In the genomic region with DNA sequence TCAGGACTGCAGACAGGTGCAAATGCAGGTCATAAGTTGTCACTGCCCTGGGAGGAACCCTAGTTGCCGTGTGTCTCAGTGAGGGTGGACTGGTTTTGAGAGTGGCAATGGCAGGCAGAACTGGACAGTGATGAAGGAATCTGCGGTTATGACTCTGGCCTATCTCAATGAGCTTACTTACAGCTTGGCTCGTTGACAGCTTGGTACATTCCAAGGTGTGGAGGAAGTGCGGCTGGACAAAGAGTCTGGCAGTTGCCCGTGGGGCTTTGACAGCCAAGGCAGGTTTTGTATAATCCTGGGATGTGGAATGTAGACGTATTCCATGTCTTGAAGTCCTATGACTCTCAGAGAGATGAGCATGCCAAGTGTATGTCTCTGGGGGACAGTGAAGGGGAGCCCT, we compare ENCODE assay signal across 24 mouse cellular contexts. TPM values are rescaled to one million over a fixed set of nuclear protein-coding genes. Genes with fewer than 3 reads are reported as not detected.
DNase-seq lines count a peak whose midpoint lies in the region; ATAC-seq and TF ChIP-seq lines count a peak whose summit lies in the region.
"Had no signal": no experiment of that assay in that cellular context is flagged by ENCODE, and none has a peak within 500 bp of the region (broad histone marks: within the 10 kb centered on the region; RNA-seq: fewer than 3 reads in every experiment).

No protein-coding gene starts in this region.

- H3K4me2 ChIP-seq in heart, embryonic 15.5 days, result peak overlapping the region; percentile 17
- no peak overlapping the region for H3K4me2 ChIP-seq in heart, embryonic 11.5 days
- H3K4me2 ChIP-seq: embryonic facial prominence, embryonic 13.5 days; forebrain, embryonic 12.5 days; hindbrain, embryonic 12.5 days; midbrain, embryonic 11.5 days; neural tube, embryonic 15.5 days had no signal

- H3K27me3 ChIP-seq in heart, embryonic 15.5 days, result no peaks in the 10 kb centered on the region
- H3K27me3 ChIP-seq in heart, embryonic 11.5 days (ENCODE audit: control insufficient read depth, insufficient read depth, low read length), result no peaks in the 10 kb centered on the region
- H3K27me3 ChIP-seq: embryonic facial prominence, embryonic 13.5 days; forebrain, embryonic 12.5 days; hindbrain, embryonic 12.5 days; neural tube, embryonic 15.5 days had no signal

- peaks cover 63% of the 10 kb centered on the region for H3K4me1 ChIP-seq in heart, embryonic 15.5 days (replicated peaks)
- H3K4me1 ChIP-seq in heart, embryonic 11.5 days (ENCODE audit: control insufficient read depth, insufficient read depth, low read length), result peaks cover 25% of the 10 kb centered on the region
- peaks cover 14% of the 10 kb centered on the region for H3K4me1 ChIP-seq in lung, adult 2 months (ENCODE audit: control insufficient read depth, insufficient read depth, low read length)
- H3K4me1 ChIP-seq: forebrain, embryonic 12.5 days had no signal

- peak overlapping the region; percentile 72 for H3K27ac ChIP-seq in heart, embryonic 15.5 days
- no peak overlapping the region for H3K27ac ChIP-seq in heart, embryonic 11.5 days (ENCODE audit: low read depth, low read length)
- H3K27ac ChIP-seq: embryonic facial prominence, embryonic 13.5 days; forebrain, embryonic 12.5 days; hindbrain, embryonic 12.5 days; liver, embryonic 14.5 days; neural tube, embryonic 15.5 days had no signal

- peak; percentile 42 to 73 for DNase-seq in lung, adult 18-20 months
- peak; percentile 40 for DNase-seq in lung, adult 2 months
- peak; percentile 48 for DNase-seq in lung, postnatal 14 days
- DNase-seq in T-cell, adult 2 months (ENCODE audit: low spot score), result no peak
- DNase-seq in cerebellum, adult 11 months, result no peak
- DNase-seq: adrenal gland, postnatal 14 days; cerebellum, adult 8-10 months; cerebellum, postnatal 36 days; embryo, embryonic 11 days; kidney, adult 18-20 months; layer of hippocampus, adult 9-11 months; right cerebral cortex, adult 18-20 months; thymus, adult 2 months; thymus, postnatal 4 days had no signal

- no peak overlapping the region for H3K9ac ChIP-seq in heart, embryonic 15.5 days
- H3K9ac ChIP-seq in heart, embryonic 11.5 days (ENCODE audit: low read depth, low read length), result no peak overlapping the region
- H3K9ac ChIP-seq: embryonic facial prominence, embryonic 13.5 days; forebrain, embryonic 12.5 days; hindbrain, embryonic 12.5 days; liver, embryonic 14.5 days; neural tube, embryonic 15.5 days had no signal

- H3K4me3 ChIP-seq in heart, embryonic 15.5 days, result no peak overlapping the region
- no peak overlapping the region for H3K4me3 ChIP-seq in heart, embryonic 11.5 days (ENCODE audit: low read depth, low read length)
- no peak overlapping the region for H3K4me3 ChIP-seq in lung, adult 2 months (replicated peaks; ENCODE audit: extremely low read depth, low read depth, low read length)
- H3K4me3 ChIP-seq: embryonic facial prominence, embryonic 13.5 days; erythroblast, embryonic 14.5 days; forebrain, embryonic 12.5 days; hindbrain, embryonic 12.5 days; neural tube, embryonic 15.5 days had no signal

- no peaks in the 10 kb centered on the region for H3K9me3 ChIP-seq in heart, embryonic 15.5 days (replicated peaks)
- H3K9me3 ChIP-seq in heart, embryonic 11.5 days (replicated peaks; ENCODE audit: control insufficient read depth, low read length), result no peaks in the 10 kb centered on the region
- H3K9me3 ChIP-seq: embryonic facial prominence, embryonic 13.5 days; forebrain, embryonic 12.5 days; hindbrain, embryonic 12.5 days; neural tube, embryonic 15.5 days had no signal

- 21% methylated on average over 6 of the region's 6 CpGs for WGBS in heart, embryonic 15.5 days
- WGBS in heart, embryonic 11.5 days (ENCODE audit: insufficient replicate concordance), result 22% methylated on average over 6 of the region's 6 CpGs
- 31% methylated on average over 6 of the region's 6 CpGs for WGBS in lung, adult 2 months

- H3K36me3 ChIP-seq in heart, embryonic 15.5 days, result no peaks in the 10 kb centered on the region
- H3K36me3 ChIP-seq in heart, embryonic 11.5 days (ENCODE audit: control insufficient read depth, insufficient read depth, low read length), result no peaks in the 10 kb centered on the region
- H3K36me3 ChIP-seq: embryonic facial prominence, embryonic 13.5 days; forebrain, embryonic 12.5 days; hindbrain, embryonic 12.5 days; neural tube, embryonic 15.5 days had no signal

- no peak for TF ChIP-seq POLR2A in lung, adult 2 months (IDR thresholded peaks at IDR 0.05; ENCODE audit: borderline replicate concordance, extremely low read depth, low read depth, low read length)

- no peak for TF ChIP-seq CTCF in lung, adult 2 months (IDR thresholded peaks at IDR 0.05; ENCODE audit: insufficient read depth, low read length)

- ATAC-seq in heart, embryonic 15.5 days (replicated peaks; ENCODE audit: insufficient number of reproducible peaks, insufficient read depth, low FRiP score, low read depth), result peak; percentile 40; the same call in 1 of the 2 replicates
- ATAC-seq in heart, embryonic 11.5 days (replicated peaks; ENCODE audit: insufficient number of reproducible peaks, low FRiP score, low TSS enrichment), result no peak
- ATAC-seq: activated CD4-positive, CD25-positive, alpha-beta regulatory T cell, adult 4 months had no signal

RNA-seq across cellular contexts. Expression of a gene that starts 16.9 kb away (rescaled TPM):
- polyA plus RNA-seq in heart, embryonic 15.5 days (2015; fragmentation: Nextera tagmentation; extraction: Ambion mirVana), result 121 and 148 TPM in 2 replicates
- 51.3 and 58.0 TPM in 2 replicates for polyA plus RNA-seq in heart, embryonic 11.5 days (2014; fragmentation: Nextera tagmentation; extraction: Ambion mirVana)
- 67.7 and 79.6 TPM in 2 replicates for polyA plus RNA-seq in lung, adult 2 months (2012; rRNA removed)
- polyA plus RNA-seq: erythroblast, embryonic 14.5 days had no signal

Comparison
In these comparisons a context has a peak if more than half of its experiments do, and no peak if none do; other contexts are left out.
1. DNase-seq: peak in lung, adult 18-20 months (2 of 2), lung, adult 2 months (single experiment) and lung, postnatal 14 days (single experiment); none in T-cell, adult 2 months (single experiment) and cerebellum, adult 11 months (single experiment).